Mouse (Mus musculus): ENCODE measurements at regions not wholly inside any gene's neighbourhood (a gene's known extent, or its start where the extent isn't known, plus 50 kb on each side); places are given as distances from the start of the nearest gene placed in this dataset.

DNA sequence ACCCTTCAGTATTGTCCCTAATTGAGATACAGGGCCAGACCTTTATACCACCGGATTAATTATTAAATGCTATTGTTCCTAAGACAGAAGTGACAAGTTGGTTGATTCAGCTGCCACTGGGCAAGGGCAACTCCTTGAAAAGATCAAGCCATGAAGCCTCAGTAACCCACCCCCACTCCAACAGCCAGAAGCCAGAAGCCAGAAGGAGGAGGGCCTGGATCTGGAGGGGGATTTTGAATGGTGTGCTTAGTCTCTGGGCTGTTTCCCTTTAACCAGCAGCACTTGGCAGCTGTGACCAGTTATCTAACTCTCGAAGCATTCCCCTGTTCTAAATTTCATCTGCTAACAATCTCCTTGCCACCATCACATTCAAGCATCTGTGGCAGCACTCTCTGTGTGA lies 129.1 kb upstream of the Smarca2 start:
- peak; percentile 7 for DNase-seq (ENCODE audit: low spot score)

- no peak for DNase-seq (ENCODE audit: low spot score)
Measured at GRCm38 (mm10) chr19:26478055-26478737, 126.7 kb upstream of the Smarca2 start.

DNA sequence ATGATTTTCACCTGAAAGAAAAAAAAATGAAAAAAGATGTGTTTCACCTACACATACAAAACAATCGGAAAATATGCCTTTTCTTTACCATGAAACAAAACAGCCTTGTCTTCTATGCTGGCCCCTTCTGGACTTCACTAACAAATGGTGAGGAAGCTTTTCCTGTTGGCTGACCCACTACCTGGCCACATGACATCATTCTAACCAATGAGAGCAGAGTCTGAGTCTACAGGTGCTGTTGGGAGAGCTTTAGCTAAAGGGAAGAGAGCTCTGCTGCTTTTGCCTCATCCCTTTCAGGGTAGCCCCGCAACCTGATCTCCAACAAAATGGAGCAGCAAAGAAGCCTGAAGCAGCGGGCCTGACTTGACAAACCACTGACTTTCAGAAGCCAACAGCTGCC lies 120.5 kb upstream of the Smarca2 start:
- DNase-seq (ENCODE audit: low spot score) = no peak

DNA sequence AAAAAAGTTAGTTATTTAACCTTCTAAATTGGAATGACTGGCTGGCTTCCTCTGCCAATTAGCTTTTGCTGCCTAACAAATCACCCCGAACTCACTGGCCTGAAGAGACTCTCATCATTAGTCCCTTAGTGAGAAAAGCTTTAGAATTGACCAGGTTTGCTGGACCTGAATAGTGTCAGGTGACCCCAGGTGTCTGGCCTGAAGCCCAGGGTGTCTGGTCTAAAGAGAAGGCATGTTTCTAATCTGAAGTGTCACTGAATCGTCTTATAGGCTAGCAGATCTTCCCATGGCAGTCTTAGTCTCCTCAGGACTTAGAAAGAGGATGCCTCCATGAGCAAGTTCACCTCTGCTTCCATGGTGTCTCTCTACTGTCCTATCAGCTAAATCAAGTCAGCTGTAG lies 112.0 kb upstream of the Smarca2 start:
- no peak for DNase-seq (ENCODE audit: low spot score)

GRCm38 (mm10) chr19:26501064-26501463 lies 103.8 kb upstream of the Smarca2 start:
- DNase-seq (ENCODE audit: low spot score) = no peak

DNA sequence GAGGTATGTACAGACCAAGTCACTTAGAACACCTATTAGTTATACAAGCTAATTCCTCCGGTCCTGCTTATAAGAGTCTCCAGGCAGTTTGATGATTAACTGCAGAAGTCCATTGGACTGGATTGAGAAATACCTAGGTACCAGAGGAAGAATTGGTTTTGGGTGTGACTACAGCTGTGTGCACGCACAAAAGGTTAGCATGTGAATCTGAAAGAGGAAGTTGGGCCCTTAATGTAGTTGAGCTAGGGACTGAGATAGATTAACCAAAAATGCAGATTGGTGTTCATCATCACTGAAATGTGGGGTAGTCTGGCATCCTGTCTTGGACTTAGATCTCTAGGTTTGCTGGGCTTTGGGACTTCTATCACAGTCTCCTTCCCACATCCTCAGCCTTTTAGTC lies 100.8 kb upstream of the Smarca2 start:
- DNase-seq (ENCODE audit: low spot score) = no peak

- no peak for DNase-seq (ENCODE audit: low spot score)
Measured at GRCm38 (mm10) chr19:26506802-26507201, 98.0 kb upstream of the Smarca2 start.

DNA sequence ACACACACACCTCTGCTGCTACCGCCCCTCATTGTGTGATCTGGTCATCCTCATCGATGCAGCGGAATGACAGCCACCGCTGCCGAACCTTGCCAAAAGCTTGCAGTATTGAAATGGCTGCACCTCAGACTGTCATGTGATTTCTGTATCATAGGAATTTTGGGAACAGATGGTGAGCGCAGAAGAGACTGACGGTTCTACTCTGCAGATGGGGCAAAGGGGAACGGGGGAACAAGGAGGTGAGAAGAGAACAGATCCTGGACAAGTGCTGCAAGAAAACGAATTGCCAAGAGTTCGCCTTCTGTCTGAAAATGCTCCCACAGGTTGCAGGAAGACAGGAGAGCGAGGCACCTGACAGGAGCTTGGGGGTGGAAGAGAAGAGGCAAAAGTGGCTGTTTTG lies 96.9 kb upstream of the Smarca2 start:
- no peak for DNase-seq (ENCODE audit: low spot score)

DNA sequence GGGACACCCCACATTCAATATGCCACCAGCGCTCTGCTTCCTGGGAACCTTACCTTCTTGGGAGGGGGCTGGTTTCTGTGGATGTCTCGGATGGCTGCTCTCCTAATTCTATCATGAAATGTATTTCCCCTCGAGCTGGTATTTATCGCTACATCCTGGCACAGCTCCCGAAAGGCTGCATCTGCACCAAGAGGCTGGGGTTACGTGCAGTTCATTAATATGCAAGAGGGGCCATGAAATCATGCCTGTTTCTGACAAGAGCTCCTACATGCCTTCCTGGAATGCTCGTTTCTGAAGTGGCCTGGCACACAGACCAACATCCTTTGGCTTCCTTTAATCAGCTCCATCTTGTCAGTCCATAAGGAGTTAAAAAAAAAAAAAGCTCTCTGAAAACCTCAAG lies 96.2 kb upstream of the Smarca2 start:
- no peak for DNase-seq (ENCODE audit: low spot score)

DNA sequence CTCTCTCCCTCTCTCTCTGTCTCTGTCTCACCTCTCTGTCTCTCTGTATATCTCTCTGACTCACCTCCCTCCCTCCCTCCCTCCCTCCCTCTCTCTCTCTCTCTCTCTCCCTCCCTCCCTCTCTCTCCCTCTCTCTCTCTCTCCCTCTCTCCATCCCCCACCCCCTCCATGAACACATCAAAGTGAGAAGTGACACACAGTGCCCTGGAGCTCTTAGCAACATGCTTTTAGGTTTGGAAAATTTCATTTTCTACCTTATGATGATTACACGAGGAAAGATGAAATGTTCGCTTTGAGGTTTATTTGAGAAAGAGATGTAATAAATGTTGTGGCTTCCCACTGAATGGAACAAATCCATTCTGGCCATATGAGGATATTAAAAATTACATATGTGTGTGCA lies 95.6 kb upstream of the Smarca2 start:
- no peak for DNase-seq (ENCODE audit: low spot score)

GRCm38 (mm10) chr19:26510185-26510584 lies 94.7 kb upstream of the Smarca2 start:
- no peak for DNase-seq (ENCODE audit: low spot score)

DNA sequence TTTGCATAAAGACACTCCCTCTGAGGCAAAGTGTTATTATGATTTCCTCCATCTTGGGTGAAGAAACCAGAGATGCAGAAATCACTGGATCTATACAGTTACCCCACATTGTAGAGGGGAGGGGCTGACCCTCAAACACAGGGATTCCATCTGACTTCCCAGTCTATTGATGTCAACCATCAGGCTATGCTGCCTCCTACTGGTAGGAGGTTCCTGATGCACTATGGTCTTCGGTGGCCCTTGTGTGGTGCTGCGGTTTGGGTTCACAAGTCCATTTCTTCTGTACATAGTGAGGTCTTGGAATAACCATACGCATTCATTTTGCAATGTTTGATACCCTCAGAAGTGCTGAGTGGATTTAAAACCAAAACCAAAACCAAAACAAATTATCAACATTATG lies 94.0 kb upstream of the Smarca2 start:
- DNase-seq (ENCODE audit: low spot score) = no peak

DNA sequence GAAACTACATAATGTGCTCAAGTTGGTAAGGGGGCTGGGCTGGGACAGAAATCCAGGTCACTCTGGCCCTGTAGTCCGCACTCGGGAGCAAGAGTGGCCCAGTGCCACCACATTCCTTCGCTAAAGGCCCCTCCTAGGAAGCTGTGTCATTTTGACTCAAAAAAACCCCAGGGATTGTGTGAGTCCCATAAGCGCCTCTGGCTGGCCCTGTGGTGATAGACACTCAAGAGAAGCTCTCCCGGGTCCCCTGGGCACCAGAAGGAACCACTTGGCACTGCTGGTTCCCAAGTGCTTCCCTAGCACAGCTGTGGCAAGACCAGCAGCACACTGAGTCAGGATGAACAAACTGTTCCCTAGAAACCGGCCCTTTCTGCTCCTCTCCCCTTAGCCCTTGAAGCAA lies 93.1 kb upstream of the Smarca2 start:
- no peak for DNase-seq (ENCODE audit: low spot score)

DNA sequence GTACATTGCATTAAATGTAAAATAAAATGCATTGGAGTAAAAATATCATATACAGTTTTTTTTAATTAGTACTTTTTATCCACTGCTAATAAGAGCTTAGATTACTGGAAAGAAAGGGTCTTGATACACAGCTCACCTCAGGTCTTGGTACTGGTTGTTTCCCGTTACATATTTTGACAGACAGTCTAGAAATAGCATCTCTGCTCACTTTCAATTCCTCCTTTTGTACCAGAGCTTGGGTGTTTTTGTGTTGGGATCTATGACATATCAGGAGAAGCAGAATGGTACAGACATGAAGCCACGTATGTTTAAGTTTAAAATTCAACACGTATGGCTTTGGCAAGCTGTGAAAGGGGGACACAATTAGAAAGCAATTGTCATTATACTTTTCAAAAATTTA lies 80.3 kb upstream of the Smarca2 start:
- no peak for DNase-seq (ENCODE audit: low spot score)

GRCm38 (mm10) chr19:26531390-26531789 lies 73.5 kb upstream of the Smarca2 start:
- DNase-seq (ENCODE audit: low spot score) = no peak

DNA sequence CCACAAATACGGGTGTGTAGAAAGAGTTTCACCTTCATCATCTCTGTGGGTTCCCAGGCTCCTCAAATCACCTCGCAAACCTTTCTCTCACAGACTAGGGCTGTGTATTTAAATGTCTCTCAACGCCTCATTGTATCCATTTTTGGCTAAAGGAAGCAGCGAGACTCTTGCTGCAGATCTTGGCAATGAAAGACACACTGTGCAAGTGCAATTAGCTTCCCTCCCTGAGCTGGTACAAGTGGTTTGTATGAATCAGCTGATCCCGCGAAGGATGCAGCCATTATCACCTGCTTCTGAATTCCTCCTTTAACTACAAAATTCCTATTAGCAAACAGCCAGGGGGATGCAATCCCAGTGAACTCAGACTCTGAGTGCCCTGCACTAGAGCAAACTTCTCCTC lies 72.3 kb upstream of the Smarca2 start:
- DNase-seq (ENCODE audit: low spot score) = no peak

- DNase-seq (ENCODE audit: low spot score) = no peak
Measured at GRCm38 (mm10) chr19:26545671-26546070, 59.2 kb upstream of the Smarca2 start.

GRCm38 (mm10) chr19:26547522-26547921 lies 57.3 kb upstream of the Smarca2 start:
- no peak for DNase-seq (ENCODE audit: low spot score)

- no peak for DNase-seq (ENCODE audit: low spot score)
Measured at GRCm38 (mm10) chr19:26548562-26549270, 56.1 kb upstream of the Smarca2 start.

DNA sequence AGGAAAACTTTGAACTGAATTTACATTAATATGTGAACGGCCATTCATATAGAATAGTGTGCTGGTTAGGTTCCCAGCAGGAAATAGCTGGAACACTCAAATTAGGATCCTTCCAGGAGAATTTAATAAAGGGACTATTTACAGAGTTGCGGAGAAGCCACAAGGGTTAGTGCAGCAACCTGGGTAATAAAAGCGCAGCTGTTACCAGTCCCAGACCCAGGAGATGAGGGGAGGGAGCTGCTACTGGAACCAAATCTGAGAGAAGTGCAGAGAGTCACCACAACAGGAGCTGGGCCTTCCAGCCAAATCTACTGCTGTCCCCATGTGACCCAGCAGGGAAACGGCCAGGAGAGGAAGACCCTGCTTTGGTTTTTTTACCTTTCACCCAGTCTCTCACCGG lies 54.6 kb upstream of the Smarca2 start:
- DNase-seq (ENCODE audit: low spot score) = no peak

All from yolk sac, embryonic 10.5 days (tissue).